Mouse (Mus musculus): ENCODE measurements around the gene Fibp. TPM values are rescaled to one million over a fixed set of nuclear protein-coding genes. Genes with fewer than 3 reads are reported as not detected.

Fibp gene
- 11.1 and 197 TPM in 2 replicates for polyA plus RNA-seq (2012; ENCODE audit: low replicate concordance)

GRCm38 (mm10) chr19:5460465-5460911 is at the start of gene Fibp:
Fibp (plus strand) TSS chr19:5460615.

GRCm38 (mm10) chr19:5424782-5425741 is 35.4 kb upstream of the Fibp start, which contains the start of the genes Drap1 and AI837181:
Drap1 (minus strand) TSS chr19:5424979.
AI837181 (plus strand) TSS chr19:5425144.

GRCm38 (mm10) chr19:5447515-5448353 is 12.7 kb upstream of the Fibp start, which contains the start of gene Fosl1:
Fosl1 (plus strand) TSS chr19:5447547.

GRCm38 (mm10) chr19:5457746-5458442 is 2.5 kb upstream of the Fibp start, which contains the start of gene Ccdc85b:
Ccdc85b (minus strand) TSS chr19:5457894.

GRCm38 (mm10) chr19:5468374-5468773 is 8.0 kb downstream of the Fibp start, which contains the start of gene Ctsw:
Ctsw (minus strand) TSS chr19:5468507.

GRCm38 (mm10) chr19:5473720-5474119 is 13.3 kb downstream of the Fibp start, which contains the start of gene Efemp2:
Efemp2 (plus strand) TSS chr19:5473954.

GRCm38 (mm10) chr19:5487768-5488550 is 27.5 kb downstream of the Fibp start, which contains the start of gene Mus81:
Mus81 (minus strand) TSS chr19:5488402.

GRCm38 (mm10) chr19:5490313-5490897 is 30.0 kb downstream of the Fibp start, which contains the start of gene Cfl1:
Cfl1 (plus strand) TSS chr19:5490455.

GRCm38 (mm10) chr19:5503687-5504086 is 43.3 kb downstream of the Fibp start, which contains the start of gene 1700020D05Rik:
1700020D05Rik (minus strand) TSS chr19:5503787.

GRCm38 (mm10) chr19:5510031-5511026 is 49.9 kb downstream of the Fibp start, which contains the start of gene Snx32:
Snx32 (minus strand) TSS chr19:5510538.

Other genes starting within 250 kb of the Fibp start
- gene Pacs1, start 187.5 kb upstream of the Fibp start, polyA plus RNA-seq (2012; ENCODE audit: low replicate concordance): 116 and 125 TPM in 2 replicates
- 314 and 709 TPM in 2 replicates for gene Sf3b2, start 165.2 kb upstream of the Fibp start, polyA plus RNA-seq (2012; ENCODE audit: low replicate concordance)
- 0.16 and 0.23 TPM in 2 replicates for gene Gal3st3, start 162.3 kb upstream of the Fibp start, polyA plus RNA-seq (2012; ENCODE audit: low replicate concordance)
- gene Catsper1, start 124.9 kb upstream of the Fibp start, polyA plus RNA-seq (2012; ENCODE audit: low replicate concordance): not detected in 2 replicates
- gene Cst6, start 111.0 kb upstream of the Fibp start, polyA plus RNA-seq (2012; ENCODE audit: low replicate concordance): not detected in 2 replicates
- 27.6 and 41.9 TPM in 2 replicates for gene Eif1ad, start 93.9 kb upstream of the Fibp start, polyA plus RNA-seq (2012; ENCODE audit: low replicate concordance)
- 57.6 and 104 TPM in 2 replicates for gene Banf1, start 93.4 kb upstream of the Fibp start, polyA plus RNA-seq (2012; ENCODE audit: low replicate concordance)
- gene Sart1, start 71.9 kb upstream of the Fibp start, polyA plus RNA-seq (2012; ENCODE audit: low replicate concordance): 72.0 and 110 TPM in 2 replicates
- not detected in 2 replicates for gene Tsga10ip, start 58.1 kb upstream of the Fibp start, polyA plus RNA-seq (2012; ENCODE audit: low replicate concordance)
- gene Drap1, start 35.6 kb upstream of the Fibp start, polyA plus RNA-seq (2012; ENCODE audit: low replicate concordance): 179 and 311 TPM in 2 replicates
- 69.5 and 77.3 TPM in 2 replicates for gene AI837181, start 35.5 kb upstream of the Fibp start, polyA plus RNA-seq (2012; ENCODE audit: low replicate concordance)
- gene Fosl1, start 13.1 kb upstream of the Fibp start, polyA plus RNA-seq (2012; ENCODE audit: low replicate concordance): 22.9 and 39.9 TPM in 2 replicates
- gene Ccdc85b, start 2.7 kb upstream of the Fibp start, polyA plus RNA-seq (2012; ENCODE audit: low replicate concordance): 11.4 and 13.8 TPM in 2 replicates
- gene Ctsw, start 7.9 kb downstream of the Fibp start, polyA plus RNA-seq (2012; ENCODE audit: low replicate concordance): 0.34 and 1.2 TPM in 2 replicates
- 0.91 and 1.5 TPM in 2 replicates for gene Efemp2, start 13.3 kb downstream of the Fibp start, polyA plus RNA-seq (2012; ENCODE audit: low replicate concordance)
- 58.4 and 60.0 TPM in 2 replicates for gene Mus81, start 27.8 kb downstream of the Fibp start, polyA plus RNA-seq (2012; ENCODE audit: low replicate concordance)
- gene Cfl1, start 29.8 kb downstream of the Fibp start, polyA plus RNA-seq (2012; ENCODE audit: low replicate concordance): 2,530 and 3,476 TPM in 2 replicates
- 0.35 and 0.47 TPM in 2 replicates for gene 1700020D05Rik, start 43.2 kb downstream of the Fibp start, polyA plus RNA-seq (2012; ENCODE audit: low replicate concordance)
- gene Snx32, start 49.9 kb downstream of the Fibp start, polyA plus RNA-seq (2012; ENCODE audit: low replicate concordance): 4.1 and 8.2 TPM in 2 replicates
- not detected in 2 replicates for gene Ovol1, start 100.0 kb downstream of the Fibp start, polyA plus RNA-seq (2012; ENCODE audit: low replicate concordance)
- 16.9 and 32.7 TPM in 2 replicates for gene Ap5b1, start 107.4 kb downstream of the Fibp start, polyA plus RNA-seq (2012; ENCODE audit: low replicate concordance)
- gene Rnaseh2c, start 141.3 kb downstream of the Fibp start, polyA plus RNA-seq (2012; ENCODE audit: low replicate concordance): 248 and 435 TPM in 2 replicates
- gene Kat5, start 149.6 kb downstream of the Fibp start, polyA plus RNA-seq (2012; ENCODE audit: low replicate concordance): 46.4 and 73.1 TPM in 2 replicates
- 61.2 and 268 TPM in 2 replicates for gene Rela, start 176.9 kb downstream of the Fibp start, polyA plus RNA-seq (2012; ENCODE audit: low replicate concordance)
- 361 and 570 TPM in 2 replicates for gene Sipa1, start 203.1 kb downstream of the Fibp start, polyA plus RNA-seq (2012; ENCODE audit: low replicate concordance)
- gene Map3k11, start 228.1 kb downstream of the Fibp start, polyA plus RNA-seq (2012; ENCODE audit: low replicate concordance): 157 and 178 TPM in 2 replicates
- gene Pcnx3, start 228.3 kb downstream of the Fibp start, polyA plus RNA-seq (2012; ENCODE audit: low replicate concordance): 468 and 751 TPM in 2 replicates
- gene Kcnk7, start 243.8 kb downstream of the Fibp start, polyA plus RNA-seq (2012; ENCODE audit: low replicate concordance): 1.1 and 3.7 TPM in 2 replicates